Mouse (Mus musculus): ENCODE results near the gene Anxa6. TPM values are rescaled to one million over a fixed set of nuclear protein-coding genes. Genes with fewer than 3 reads are reported as not detected.

Anxa6 gene
- 78.5 and 86.6 TPM in 2 replicates for polyA plus RNA-seq (2014; fragmentation: Nextera tagmentation; extraction: Ambion mirVana)

- no peaks in the 10 kb centered on the region for H3K36me3 ChIP-seq (ENCODE audit: control insufficient read depth, insufficient read depth, low read length)
- no peaks in the 10 kb centered on the region for H3K9me3 ChIP-seq (ENCODE audit: control insufficient read depth, low read length)
- ATAC-seq (replicated peaks; ENCODE audit: low FRiP score) (peak; percentile 89), DNase-seq (ENCODE audit: low spot score) (peak; percentile 81)
- peaks cover 5% of the 10 kb centered on the region for H3K27me3 ChIP-seq (replicated peaks; ENCODE audit: control insufficient read depth, insufficient read depth, low read length)
- peaks cover 25% of the 10 kb centered on the region for H3K4me1 ChIP-seq (replicated peaks; ENCODE audit: control insufficient read depth, insufficient read depth, low read length)
- peak within 1 kb of the TSS; percentile 28 for H3K27ac ChIP-seq (ENCODE audit: low read depth, low read length)
- H3K4me3 ChIP-seq (ENCODE audit: low read depth, low read length): peak within 1 kb of the TSS; percentile 71
- WGBS: 1% methylated on average over 41 of the region's 41 CpGs
- H3K4me2 ChIP-seq: peak within 1 kb of the TSS; percentile 95
- peak within 1 kb of the TSS; percentile 66 for H3K9ac ChIP-seq (ENCODE audit: low read depth, low read length)
These were observed at the start of gene Anxa6 for GRCm38 (mm10) chr11:55033040-55033660. Anxa6 (minus strand) TSS chr11:55033445.

- Histone ChIP-seq H3K27ac (ENCODE audit: low read depth, low read length) (no peak overlapping the region), H3K4me3 (ENCODE audit: low read depth, low read length) (no peak overlapping the region), H3K4me2 (no peak overlapping the region), H3K9me3 (ENCODE audit: control insufficient read depth, low read length) (no peaks in the 10 kb centered on the region; the same call in 1 of the 2 replicates), H3K27me3 (replicated peaks; ENCODE audit: control insufficient read depth, insufficient read depth, low read length) (no peaks in the 10 kb centered on the region), H3K36me3 (ENCODE audit: control insufficient read depth, insufficient read depth, low read length) (no peaks in the 10 kb centered on the region), H3K4me1 (replicated peaks; ENCODE audit: control insufficient read depth, insufficient read depth, low read length) (peaks cover 7% of the 10 kb centered on the region), H3K9ac (ENCODE audit: low read depth, low read length) (no peak overlapping the region)
- ATAC-seq (replicated peaks; ENCODE audit: low FRiP score): no peak
- WGBS: 86% methylated on average over 9 of the region's 9 CpGs
- DNase-seq (ENCODE audit: low spot score): no peak
These were observed 48.0 kb upstream of the Anxa6 start for GRCm38 (mm10) chr11:55081206-55081605.

- Histone ChIP-seq H3K27me3 (replicated peaks; ENCODE audit: control insufficient read depth, insufficient read depth, low read length) (no peaks in the 10 kb centered on the region), H3K36me3 (ENCODE audit: control insufficient read depth, insufficient read depth, low read length) (no peaks in the 10 kb centered on the region), H3K4me2 (no peak overlapping the region), H3K4me3 (ENCODE audit: low read depth, low read length) (no peak overlapping the region), H3K9ac (ENCODE audit: low read depth, low read length) (no peak overlapping the region), H3K9me3 (ENCODE audit: control insufficient read depth, low read length) (no peaks in the 10 kb centered on the region; the same call in 1 of the 2 replicates), H3K4me1 (replicated peaks; ENCODE audit: control insufficient read depth, insufficient read depth, low read length) (peaks cover 7% of the 10 kb centered on the region), H3K27ac (ENCODE audit: low read depth, low read length) (no peak overlapping the region)
- no peak for ATAC-seq (replicated peaks; ENCODE audit: low FRiP score)
- no peak for DNase-seq (ENCODE audit: low spot score)
- WGBS: 85% methylated on average over 4 of the region's 4 CpGs
These were observed 45.9 kb upstream of the Anxa6 start for GRCm38 (mm10) chr11:55079180-55079579.

GRCm38 (mm10) chr11:55078502-55078901, 45.3 kb upstream of the Anxa6 start:
- H3K4me1 ChIP-seq (replicated peaks; ENCODE audit: control insufficient read depth, insufficient read depth, low read length): peaks cover 7% of the 10 kb centered on the region
- no peaks in the 10 kb centered on the region for H3K27me3 ChIP-seq (replicated peaks; ENCODE audit: control insufficient read depth, insufficient read depth, low read length)
- H3K9ac ChIP-seq (ENCODE audit: low read depth, low read length): peak overlapping the region; percentile 62
- DNase-seq (ENCODE audit: low spot score) (no peak), ATAC-seq (replicated peaks; ENCODE audit: low FRiP score) (no peak)
- no peaks in the 10 kb centered on the region; the same call in 1 of the 2 replicates for H3K9me3 ChIP-seq (ENCODE audit: control insufficient read depth, low read length)
- peak overlapping the region; percentile 87 for H3K4me2 ChIP-seq
- H3K27ac ChIP-seq (ENCODE audit: low read depth, low read length): no peak overlapping the region
- WGBS: 55% methylated on average over 3 of the region's 3 CpGs
- H3K36me3 ChIP-seq (ENCODE audit: control insufficient read depth, insufficient read depth, low read length): no peaks in the 10 kb centered on the region
- peak overlapping the region; percentile 55 for H3K4me3 ChIP-seq (ENCODE audit: low read depth, low read length)

DNA sequence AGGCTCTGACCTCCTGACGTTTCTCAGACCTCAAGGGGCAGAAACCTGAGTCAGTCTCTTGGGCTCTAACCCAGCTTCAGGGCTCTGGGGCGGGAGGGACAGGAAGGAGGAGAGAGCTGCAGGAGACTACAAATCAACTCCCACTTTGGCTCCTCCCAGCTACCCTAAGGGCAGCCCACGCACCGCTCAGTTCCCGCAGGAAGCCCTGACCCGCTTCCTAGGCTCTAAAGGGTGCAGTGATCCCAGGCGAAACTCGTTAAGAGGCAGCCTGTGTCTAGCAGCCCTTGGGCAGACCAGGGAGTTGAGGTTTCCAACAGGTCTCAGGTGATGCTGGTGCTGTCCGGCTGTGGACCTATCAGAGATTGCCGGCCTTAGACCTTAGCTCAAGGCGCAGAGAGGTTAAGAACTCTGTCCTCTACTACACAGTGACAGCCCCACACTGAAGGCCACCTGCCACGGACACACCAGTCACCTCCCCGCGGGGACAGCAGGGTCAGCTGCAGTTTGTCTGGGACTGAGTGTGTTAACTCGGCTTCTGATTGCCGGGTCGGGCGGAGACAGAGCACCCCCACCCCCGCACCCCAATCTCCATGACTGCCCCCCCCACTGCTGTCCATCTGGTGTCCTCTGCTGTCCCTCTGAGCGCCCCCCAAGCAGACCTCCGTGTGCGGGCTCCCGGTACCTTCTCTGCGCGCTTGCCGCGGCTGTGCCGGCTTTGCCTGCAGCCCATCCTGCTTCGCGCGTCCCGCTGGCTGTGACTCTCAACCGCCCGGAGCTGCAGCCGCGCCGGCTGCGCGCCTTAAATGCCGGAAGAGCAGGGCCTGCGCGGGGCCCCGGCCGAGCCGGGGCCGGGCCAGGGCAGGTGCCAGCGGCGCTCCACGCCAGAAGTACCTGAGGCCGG, 44.3 kb upstream of the Anxa6 start, which contains the start of gene Ccdc69:
TSS of gene Ccdc69 (minus strand) at position 801 of the 901 bp plus-strand sequence.
- H3K27me3 ChIP-seq (replicated peaks; ENCODE audit: control insufficient read depth, insufficient read depth, low read length): no peaks in the 10 kb centered on the region
- H3K4me2 ChIP-seq: peak within 1 kb of the TSS; percentile 87
- under 1% methylated on average over 49 of the region's 50 CpGs for WGBS
- no peak within 1 kb of the TSS for H3K27ac ChIP-seq (ENCODE audit: low read depth, low read length)
- peak; percentile 63 for DNase-seq (ENCODE audit: low spot score)
- peaks cover 7% of the 10 kb centered on the region for H3K4me1 ChIP-seq (replicated peaks; ENCODE audit: control insufficient read depth, insufficient read depth, low read length)
- H3K9me3 ChIP-seq (ENCODE audit: control insufficient read depth, low read length): no peaks in the 10 kb centered on the region; the same call in 1 of the 2 replicates
- peak within 1 kb of the TSS; percentile 55 for H3K4me3 ChIP-seq (ENCODE audit: low read depth, low read length)
- peak within 1 kb of the TSS; percentile 62 for H3K9ac ChIP-seq (ENCODE audit: low read depth, low read length)
- no peaks in the 10 kb centered on the region for H3K36me3 ChIP-seq (ENCODE audit: control insufficient read depth, insufficient read depth, low read length)
- peak; percentile 73 for ATAC-seq (replicated peaks; ENCODE audit: low FRiP score)

DNA sequence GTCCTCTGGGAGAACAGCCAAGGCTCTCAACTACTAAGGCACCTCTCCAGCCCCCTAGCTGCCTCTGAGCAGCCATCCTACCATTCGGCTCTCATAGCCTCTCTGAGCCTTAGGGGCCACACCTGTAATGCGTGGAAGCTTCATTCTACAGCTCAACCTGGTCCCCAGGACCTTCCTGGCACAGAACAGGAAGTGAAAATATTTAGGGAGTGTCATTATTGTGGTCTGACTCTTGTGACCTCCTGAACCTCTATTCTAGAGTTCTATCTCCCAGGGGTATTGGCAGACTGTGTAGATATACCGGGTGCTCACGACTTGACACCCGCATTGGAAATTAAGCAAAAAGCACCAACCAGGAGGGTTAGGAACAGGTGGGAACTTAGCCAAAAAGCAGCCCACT, 43.0 kb upstream of the Anxa6 start:
- WGBS: 85% methylated on average over 5 of the region's 5 CpGs
- no peak for ATAC-seq (replicated peaks; ENCODE audit: low FRiP score)
- Histone ChIP-seq H3K4me2 (no peak overlapping the region), H3K36me3 (ENCODE audit: control insufficient read depth, insufficient read depth, low read length) (no peaks in the 10 kb centered on the region), H3K4me1 (replicated peaks; ENCODE audit: control insufficient read depth, insufficient read depth, low read length) (peaks cover 7% of the 10 kb centered on the region), H3K4me3 (ENCODE audit: low read depth, low read length) (no peak overlapping the region), H3K27me3 (replicated peaks; ENCODE audit: control insufficient read depth, insufficient read depth, low read length) (no peaks in the 10 kb centered on the region), H3K9me3 (ENCODE audit: control insufficient read depth, low read length) (no peaks in the 10 kb centered on the region; the same call in 1 of the 2 replicates), H3K9ac (ENCODE audit: low read depth, low read length) (no peak overlapping the region), H3K27ac (ENCODE audit: low read depth, low read length) (no peak overlapping the region)
- DNase-seq (ENCODE audit: low spot score): no peak

- no peak for ATAC-seq (replicated peaks; ENCODE audit: low FRiP score)
- no peak overlapping the region for H3K4me3 ChIP-seq (ENCODE audit: low read depth, low read length)
- no peak overlapping the region for H3K27ac ChIP-seq (ENCODE audit: low read depth, low read length)
- no peak for DNase-seq (ENCODE audit: low spot score)
- no peaks in the 10 kb centered on the region for H3K36me3 ChIP-seq (ENCODE audit: control insufficient read depth, insufficient read depth, low read length)
- WGBS: 84% methylated on average over 2 of the region's 2 CpGs
- peaks cover 7% of the 10 kb centered on the region for H3K4me1 ChIP-seq (replicated peaks; ENCODE audit: control insufficient read depth, insufficient read depth, low read length)
- H3K27me3 ChIP-seq (replicated peaks; ENCODE audit: control insufficient read depth, insufficient read depth, low read length): no peaks in the 10 kb centered on the region
- H3K4me2 ChIP-seq: no peak overlapping the region
- H3K9me3 ChIP-seq (ENCODE audit: control insufficient read depth, low read length): no peaks in the 10 kb centered on the region; the same call in 1 of the 2 replicates
- H3K9ac ChIP-seq (ENCODE audit: low read depth, low read length): no peak overlapping the region
These were observed 42.4 kb upstream of the Anxa6 start for GRCm38 (mm10) chr11:55075602-55076001.

DNA sequence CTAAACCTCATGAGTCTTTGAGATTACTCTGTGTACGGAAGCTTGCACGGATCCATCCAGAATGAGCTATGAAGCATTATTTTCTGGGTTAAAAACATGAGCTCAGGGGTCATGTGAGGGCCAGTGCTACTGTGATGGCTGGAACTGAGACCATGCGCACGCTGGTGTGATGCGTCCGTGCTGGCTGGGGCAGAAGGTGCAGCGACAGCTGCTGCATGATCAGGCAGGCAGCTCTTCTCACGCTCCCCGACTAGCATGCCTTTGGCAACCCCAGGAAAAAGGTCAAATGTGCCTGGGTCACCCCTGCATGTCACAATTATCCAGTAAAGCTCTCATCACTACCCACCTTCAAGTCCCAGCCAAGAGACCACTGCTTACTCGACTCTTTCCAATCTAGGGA, 39.9 kb upstream of the Anxa6 start:
- Histone ChIP-seq H3K27me3 (replicated peaks; ENCODE audit: control insufficient read depth, insufficient read depth, low read length) (no peaks in the 10 kb centered on the region), H3K4me2 (no peak overlapping the region), H3K4me3 (ENCODE audit: low read depth, low read length) (no peak overlapping the region), H3K36me3 (ENCODE audit: control insufficient read depth, insufficient read depth, low read length) (no peaks in the 10 kb centered on the region), H3K9me3 (ENCODE audit: control insufficient read depth, low read length) (no peaks in the 10 kb centered on the region), H3K9ac (ENCODE audit: low read depth, low read length) (no peak overlapping the region), H3K4me1 (replicated peaks; ENCODE audit: control insufficient read depth, insufficient read depth, low read length) (peaks cover 1% of the 10 kb centered on the region), H3K27ac (ENCODE audit: low read depth, low read length) (no peak overlapping the region)
- ATAC-seq (replicated peaks; ENCODE audit: low FRiP score): no peak
- no peak for DNase-seq (ENCODE audit: low spot score)
- 74% methylated on average over 10 of the region's 10 CpGs for WGBS
